Mouse (Mus musculus) heart, embryonic 10.5 days (tissue): ENCODE data around the gene Fgfr2. TPM values are rescaled to one million over a fixed set of nuclear protein-coding genes. Genes with fewer than 3 reads are reported as not detected.

ENCODE experiments used
- DNase-seq: peaks from one replicate; pipeline ENCODE4 v3.0.0-alpha.2; 2017; ENCODE audit warnings: low spot score
- H3K27ac ChIP-seq: fragments of 300-500 bp; sonication (generic); 2 replicates; pipeline ENCODE4 v1.5.1; 2016; ENCODE audit warnings: mild to moderate bottlenecking
- H3K27me3 ChIP-seq: fragments of 300-500 bp; sonication (generic); 2 replicates; pipeline ENCODE4 v1.6.1; 2016; ENCODE audit warnings: mild to moderate bottlenecking; ENCODE audit not compliant: poor library complexity, insufficient read depth, severe bottlenecking
- H3K36me3 ChIP-seq: fragments of 300-500 bp; sonication (generic); 2 replicates; pipeline ENCODE4 v1.6.1; 2016; ENCODE audit warnings: mild to moderate bottlenecking, moderate library complexity
- H3K4me1 ChIP-seq: fragments of 300-500 bp; sonication (generic); 2 replicates; pipeline ENCODE4 v1.6.1; 2016; ENCODE audit warnings: mild to moderate bottlenecking
- H3K4me3 ChIP-seq: fragments of 300-500 bp; sonication (generic); 2 replicates; pipeline ENCODE4 v1.5.1; 2016; ENCODE audit warnings: mild to moderate bottlenecking, moderate library complexity
- H3K9me3 ChIP-seq: fragments of 300-500 bp; sonication (generic); 2 replicates; pipeline ENCODE4 v1.6.1; 2016; ENCODE audit warnings: mild to moderate bottlenecking, moderate library complexity
- WGBS: fragments of 180-500 bp; shearing (Covaris S2); methylation state at CpG from one replicate; pipeline ENCODE4 v1.1.7; 2016; 5-methylcytosine and 5-hydroxymethylcytosine counted together
- polyA plus RNA-seq: library from polyadenylated mRNA; unstranded; fragments of >200 nt; fragmentation: Nextera tagmentation; extraction: Ambion mirVana; gene quantifications from 2 replicates; pipeline ENCODE4 v1.2.1, GENCODE M21; 2016

Gene Fgfr2
- polyA plus RNA-seq, 1 experiment from 2014 or later, result 46.6 TPM

DNA sequence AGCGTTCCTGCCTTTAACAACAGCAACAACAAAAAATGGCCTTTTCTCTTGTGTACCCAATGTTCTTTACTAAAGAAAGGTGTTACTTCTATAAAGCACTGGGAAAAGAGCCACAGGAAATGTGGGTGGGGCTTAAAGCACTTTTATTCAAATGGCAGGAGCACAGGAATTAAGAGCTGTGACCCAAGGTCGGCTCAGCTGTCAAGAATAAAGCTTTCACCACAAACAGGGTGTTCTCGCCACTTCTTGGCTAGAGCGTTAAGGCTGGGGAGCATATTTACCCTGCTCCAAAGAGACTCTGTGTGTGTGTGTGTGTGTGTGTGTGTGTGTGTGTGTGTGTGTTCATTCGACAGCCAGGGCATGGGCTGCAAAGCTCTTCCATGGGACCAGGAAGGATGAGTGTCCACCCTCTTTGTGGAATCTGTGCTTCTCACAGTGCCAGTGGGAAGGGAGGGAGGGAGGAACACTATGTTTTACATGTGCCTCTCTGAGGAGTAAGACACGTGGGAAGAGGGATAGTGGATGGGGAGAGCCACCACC lies 103.6 kb downstream of the Fgfr2 start:
- 0 out of 2 replicates have a peak overlapping the region, but pooled peaks have one; percentile 29 for H3K27ac ChIP-seq
- H3K27me3 ChIP-seq, result no peaks in the 10 kb centered on the region
- WGBS, result 57% methylated on average over 6 of the region's 6 CpGs
- no peaks in the 10 kb centered on the region for H3K9me3 ChIP-seq
- H3K36me3 ChIP-seq, result peaks cover 7% of the 10 kb centered on the region
- peaks cover 57% of the 10 kb centered on the region for H3K4me1 ChIP-seq
- no peak for DNase-seq
- H3K4me3 ChIP-seq, result no peak overlapping the region

DNA sequence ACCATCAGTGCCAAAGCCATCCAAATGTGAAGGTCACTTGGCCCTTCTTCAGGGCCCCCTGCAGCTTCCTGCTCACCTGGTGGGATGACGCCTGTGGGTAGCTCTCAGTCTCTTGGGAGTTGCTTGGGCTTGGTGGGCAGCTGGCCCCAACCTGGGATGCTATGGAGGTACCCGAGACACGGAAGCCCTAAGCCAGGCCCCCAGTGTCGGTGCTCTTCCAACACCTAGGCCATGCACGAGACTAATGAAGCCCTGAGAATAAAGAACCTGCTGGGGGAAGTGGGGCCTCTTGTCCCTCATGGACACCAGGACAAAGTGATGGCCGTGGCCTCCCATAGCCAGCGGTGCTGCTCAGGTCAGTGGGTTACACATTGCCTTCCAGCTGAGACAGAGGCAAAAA lies 104.2 kb downstream of the Fgfr2 start:
- no peak for DNase-seq
- Histone ChIP-seq H3K36me3 (peaks cover 11% of the 10 kb centered on the region), H3K4me3 (no peak overlapping the region), H3K27ac (0 out of 2 replicates have a peak overlapping the region, but pooled peaks have one; percentile 29), H3K4me1 (peaks cover 57% of the 10 kb centered on the region), H3K9me3 (no peaks in the 10 kb centered on the region), H3K27me3 (no peaks in the 10 kb centered on the region)
- 81% methylated on average over 7 of the region's 7 CpGs for WGBS

DNA sequence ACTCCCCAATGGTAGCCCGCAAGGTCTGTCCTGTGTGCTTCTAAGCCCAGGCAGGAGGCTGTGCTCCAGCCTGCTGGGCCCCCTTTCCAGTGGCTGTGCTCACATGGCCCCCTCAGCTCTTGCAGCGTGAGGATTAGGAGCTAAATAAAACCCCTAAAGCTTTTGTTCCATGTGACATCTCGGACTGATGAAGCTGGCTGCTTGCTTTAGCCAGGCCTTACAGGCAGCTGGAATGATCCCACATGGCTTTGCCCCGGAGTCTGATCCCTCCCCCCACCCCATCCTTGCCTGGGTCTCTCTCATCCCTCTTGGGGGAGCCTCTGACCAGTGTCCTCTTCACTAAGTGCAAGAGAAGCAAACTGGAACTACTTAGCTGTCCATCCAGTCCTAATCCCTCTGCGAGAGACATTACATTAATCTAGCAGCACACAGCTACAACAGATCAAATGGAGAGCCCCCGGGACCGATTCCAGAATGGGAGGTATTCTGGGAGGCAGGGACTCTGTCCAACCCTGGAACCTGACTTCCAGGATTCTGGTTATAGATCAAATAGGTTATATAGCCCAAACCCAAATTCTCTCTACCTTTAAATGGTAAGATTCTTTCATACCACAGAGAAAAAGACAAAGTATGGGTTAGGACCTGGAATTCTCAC lies 107.6 kb downstream of the Fgfr2 start:
- Histone ChIP-seq H3K27me3 (no peaks in the 10 kb centered on the region), H3K9me3 (no peaks in the 10 kb centered on the region), H3K27ac (peak overlapping the region; percentile 65), H3K36me3 (peaks cover 21% of the 10 kb centered on the region), H3K4me1 (peaks cover 69% of the 10 kb centered on the region), H3K4me3 (no peak overlapping the region)
- 53% methylated on average over 7 of the region's 7 CpGs for WGBS
- no peak for DNase-seq

DNA sequence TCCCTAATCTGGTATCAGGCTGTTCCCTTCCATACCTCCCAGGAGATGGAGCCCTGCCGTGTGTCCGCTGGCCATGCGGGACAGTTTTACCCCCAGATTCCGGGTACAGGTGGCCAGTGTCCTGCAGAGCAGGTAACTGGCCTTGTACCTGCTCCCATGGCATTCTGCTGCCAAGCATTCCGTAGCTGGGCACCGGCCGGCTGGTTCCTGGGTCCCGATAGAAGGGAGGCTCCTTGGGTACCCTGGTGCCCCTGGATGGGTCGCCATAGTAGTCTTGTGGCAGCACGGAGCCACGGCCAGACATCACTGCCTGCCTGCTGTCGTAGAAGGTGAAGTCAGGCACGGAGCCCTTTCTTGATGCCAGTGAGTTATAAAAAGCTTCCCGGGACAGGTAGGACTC lies 108.5 kb downstream of the Fgfr2 start:
- H3K27me3 ChIP-seq, result no peaks in the 10 kb centered on the region
- DNase-seq, result no peak
- H3K36me3 ChIP-seq, result peaks cover 30% of the 10 kb centered on the region
- peak overlapping the region; percentile 65; the same call in 1 of the 2 replicates for H3K27ac ChIP-seq
- H3K4me1 ChIP-seq, result peaks cover 60% of the 10 kb centered on the region
- WGBS, result 97% methylated on average over 14 of the region's 14 CpGs
- no peak overlapping the region for H3K4me3 ChIP-seq
- H3K9me3 ChIP-seq, result no peaks in the 10 kb centered on the region

DNA sequence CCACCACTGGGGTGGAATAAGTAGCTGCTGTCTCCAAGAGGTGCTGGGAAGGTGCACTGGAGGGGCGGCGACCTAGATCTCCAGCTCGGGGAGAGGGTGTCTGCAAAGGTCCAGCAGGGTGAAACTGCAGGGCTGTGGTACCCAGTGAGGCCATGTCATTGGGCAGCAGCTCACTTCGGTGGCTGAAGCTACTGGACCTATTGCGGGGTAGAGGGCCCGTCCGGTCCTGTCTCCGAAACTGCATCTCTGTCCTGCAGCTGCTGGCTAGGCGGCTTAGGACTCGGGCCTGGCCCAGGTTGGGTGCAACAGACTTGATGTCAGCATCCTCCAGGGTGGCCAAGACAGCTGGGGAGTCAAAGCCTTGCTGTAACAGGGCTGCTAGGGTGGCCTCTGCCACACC lies 109.2 kb downstream of the Fgfr2 start:
- H3K9me3 ChIP-seq, result no peaks in the 10 kb centered on the region
- no peak overlapping the region for H3K27ac ChIP-seq
- WGBS, result 90% methylated on average over 10 of the region's 10 CpGs
- peaks cover 56% of the 10 kb centered on the region for H3K4me1 ChIP-seq
- no peak overlapping the region for H3K4me3 ChIP-seq
- H3K27me3 ChIP-seq, result no peaks in the 10 kb centered on the region
- H3K36me3 ChIP-seq, result peaks cover 37% of the 10 kb centered on the region
- no peak for DNase-seq

DNA sequence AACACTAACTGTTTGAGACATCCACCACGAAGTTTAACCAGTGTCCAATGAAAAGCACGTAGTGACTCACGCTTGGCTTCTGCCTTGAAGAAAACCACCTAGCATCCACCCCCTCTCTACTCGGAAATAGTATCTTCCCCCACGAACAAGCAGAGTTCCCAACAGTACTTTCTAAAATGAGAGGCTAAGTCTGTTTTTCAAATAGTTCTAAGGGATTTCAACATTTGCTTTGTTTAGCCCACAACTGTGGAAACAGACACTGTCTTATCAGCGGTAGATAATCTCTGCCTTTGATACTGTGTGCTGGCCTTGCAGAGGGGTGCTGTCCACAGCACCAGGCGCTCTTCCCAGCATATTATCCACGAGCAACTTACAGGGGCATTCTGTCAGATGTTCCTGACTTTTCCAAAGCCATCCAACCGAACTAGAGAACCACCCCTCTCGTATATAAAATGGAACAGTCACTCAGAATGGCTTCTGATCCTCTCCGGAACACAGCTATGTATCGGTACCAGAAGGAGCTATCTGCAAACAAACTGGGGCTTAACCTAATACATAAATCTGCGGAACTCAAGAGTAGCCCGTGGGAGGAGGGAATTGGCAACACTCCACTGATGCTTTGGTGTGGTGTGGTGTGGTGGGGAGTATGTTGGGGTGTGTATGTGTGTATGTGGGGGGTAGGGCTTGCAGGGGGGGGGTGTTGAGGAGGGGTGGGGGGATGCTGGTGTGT lies 110.3 kb downstream of the Fgfr2 start:
- H3K27ac ChIP-seq, result no peak overlapping the region
- WGBS, result 51% methylated on average over 14 of the region's 14 CpGs

DNA sequence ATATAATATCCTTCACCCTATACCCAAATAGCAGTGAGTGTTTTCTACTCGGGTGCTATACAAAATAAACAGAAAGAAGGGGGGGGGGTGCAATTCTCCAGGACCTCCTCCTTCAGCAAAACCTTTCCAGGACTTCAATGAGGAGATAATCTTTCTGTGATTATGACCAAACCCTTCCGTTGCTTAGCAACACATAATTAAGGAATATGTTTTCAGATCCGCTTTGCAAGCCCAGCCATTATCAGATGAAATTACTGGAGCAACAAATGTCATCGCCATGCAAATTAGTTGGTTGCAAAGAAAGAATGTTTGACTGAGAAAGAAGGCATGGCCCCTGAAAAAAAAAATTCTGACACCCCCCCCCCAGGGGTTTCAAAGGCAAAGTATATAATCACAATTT lies 111.5 kb downstream of the Fgfr2 start:
- H3K27me3 ChIP-seq, result no peaks in the 10 kb centered on the region
- H3K4me1 ChIP-seq, result peaks cover 72% of the 10 kb centered on the region
- no peak overlapping the region for H3K4me3 ChIP-seq
- H3K36me3 ChIP-seq, result peaks cover 38% of the 10 kb centered on the region
- no peaks in the 10 kb centered on the region for H3K9me3 ChIP-seq
- WGBS, result 74% methylated on average over 4 of the region's 4 CpGs
- no peak overlapping the region for H3K27ac ChIP-seq
- DNase-seq, result no peak

More for the DNA sequence above, 110.3 kb downstream of the Fgfr2 start:
- no peaks in the 10 kb centered on the region for H3K9me3 ChIP-seq
- no peak for DNase-seq
- H3K36me3 ChIP-seq, result peaks cover 38% of the 10 kb centered on the region
- H3K4me1 ChIP-seq, result peaks cover 64% of the 10 kb centered on the region
- H3K4me3 ChIP-seq, result no peak overlapping the region
- no peaks in the 10 kb centered on the region for H3K27me3 ChIP-seq

DNA sequence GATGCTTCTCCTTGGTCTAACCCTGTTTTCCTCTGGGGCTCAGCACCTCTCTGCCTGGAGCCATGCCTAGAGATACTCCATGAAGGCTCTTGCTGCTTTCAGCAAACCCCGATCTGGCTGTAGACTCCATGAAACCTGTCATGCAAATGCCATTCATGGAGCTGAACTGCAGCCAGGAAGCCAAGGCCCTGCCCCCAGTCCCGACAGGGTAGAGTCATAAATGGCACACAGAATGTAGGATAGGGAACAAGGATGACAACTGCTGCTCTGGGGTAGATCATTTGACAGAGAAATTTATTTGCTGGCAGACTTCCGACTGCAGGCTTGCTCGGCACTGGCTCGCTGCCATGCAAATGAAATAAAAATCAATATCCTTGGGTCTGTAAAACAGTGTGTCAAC lies 112.0 kb downstream of the Fgfr2 start:
- DNase-seq, result no peak
- 66% methylated on average over 5 of the region's 5 CpGs for WGBS
- Histone ChIP-seq H3K4me3 (no peak overlapping the region), H3K9me3 (no peaks in the 10 kb centered on the region), H3K27me3 (no peaks in the 10 kb centered on the region), H3K4me1 (peaks cover 68% of the 10 kb centered on the region), H3K27ac (no peak overlapping the region), H3K36me3 (peaks cover 38% of the 10 kb centered on the region)

DNA sequence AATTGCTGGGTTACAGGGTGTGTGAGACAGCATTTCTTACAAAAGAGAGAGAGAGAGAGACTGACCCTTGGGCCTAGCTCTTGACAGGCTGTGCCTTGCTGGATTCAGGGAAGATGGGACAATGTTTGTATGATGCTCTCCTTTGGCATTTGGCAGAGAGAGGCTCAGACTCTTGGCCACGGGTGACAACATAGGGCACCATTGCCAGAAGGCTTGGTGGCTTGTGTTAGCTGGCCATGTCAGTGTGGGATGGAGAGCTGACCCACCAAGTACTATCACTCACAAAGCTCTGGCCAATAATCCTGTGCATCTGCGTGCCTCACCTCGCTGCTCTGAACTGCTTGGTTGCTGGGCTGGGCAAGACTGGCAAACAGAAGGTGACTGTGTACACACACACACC lies 112.7 kb downstream of the Fgfr2 start:
- WGBS, result 87% methylated on average over 3 of the region's 3 CpGs
- no peak overlapping the region for H3K27ac ChIP-seq
- no peak for DNase-seq
- H3K9me3 ChIP-seq, result no peaks in the 10 kb centered on the region
- no peak overlapping the region for H3K4me3 ChIP-seq
- H3K36me3 ChIP-seq, result peaks cover 40% of the 10 kb centered on the region
- H3K27me3 ChIP-seq, result no peaks in the 10 kb centered on the region
- H3K4me1 ChIP-seq, result peaks cover 69% of the 10 kb centered on the region

DNA sequence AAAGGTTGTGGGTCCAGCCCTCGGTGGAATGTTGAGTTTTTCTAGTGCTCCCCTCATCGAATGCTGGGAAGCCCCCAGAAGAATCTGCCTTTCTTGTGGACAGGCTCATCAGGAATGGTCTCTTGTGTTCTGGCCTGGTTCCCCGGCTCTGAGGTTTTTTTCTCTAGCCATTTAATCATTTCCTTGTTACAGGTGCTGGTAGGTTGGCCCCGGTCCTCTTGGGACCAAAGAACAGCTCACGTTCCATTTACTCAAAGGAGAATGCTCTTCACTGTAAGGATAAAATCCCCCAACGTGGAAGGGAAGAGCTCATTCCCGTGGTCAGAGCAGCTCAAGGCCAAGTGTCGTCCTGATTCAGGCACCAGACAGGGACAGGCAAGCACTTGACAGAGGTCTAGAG lies 113.5 kb downstream of the Fgfr2 start:
- Histone ChIP-seq H3K4me3 (no peak overlapping the region), H3K27me3 (no peaks in the 10 kb centered on the region), H3K27ac (no peak overlapping the region), H3K36me3 (peaks cover 43% of the 10 kb centered on the region), H3K4me1 (peaks cover 67% of the 10 kb centered on the region), H3K9me3 (no peaks in the 10 kb centered on the region)
- DNase-seq, result no peak
- 84% methylated on average over 8 of the region's 8 CpGs for WGBS

DNA sequence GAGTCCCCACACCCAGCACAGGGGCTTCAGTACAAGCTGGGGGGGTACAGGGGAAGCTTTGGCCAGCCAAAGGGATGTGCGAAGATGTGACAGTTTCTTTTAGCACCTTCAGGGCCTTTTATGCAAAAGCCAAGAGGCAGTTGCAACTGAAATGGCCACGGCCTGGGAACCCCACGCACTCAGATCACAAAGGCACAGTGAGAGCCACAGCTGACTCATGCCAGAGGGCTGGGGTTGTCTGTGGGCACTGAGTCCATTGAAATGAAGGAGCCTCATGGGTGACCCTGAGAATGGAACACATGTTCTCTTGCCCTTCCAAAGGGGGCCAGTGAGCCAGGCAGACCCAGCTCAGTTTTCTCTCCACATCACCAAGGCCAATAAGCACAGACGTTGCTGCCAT lies 114.5 kb downstream of the Fgfr2 start:
- DNase-seq, result no peak
- 84% methylated on average over 4 of the region's 4 CpGs for WGBS
- Histone ChIP-seq H3K4me3 (no peak overlapping the region), H3K27ac (no peak overlapping the region), H3K4me1 (peaks cover 67% of the 10 kb centered on the region), H3K36me3 (peaks cover 33% of the 10 kb centered on the region), H3K9me3 (no peaks in the 10 kb centered on the region), H3K27me3 (no peaks in the 10 kb centered on the region)

DNA sequence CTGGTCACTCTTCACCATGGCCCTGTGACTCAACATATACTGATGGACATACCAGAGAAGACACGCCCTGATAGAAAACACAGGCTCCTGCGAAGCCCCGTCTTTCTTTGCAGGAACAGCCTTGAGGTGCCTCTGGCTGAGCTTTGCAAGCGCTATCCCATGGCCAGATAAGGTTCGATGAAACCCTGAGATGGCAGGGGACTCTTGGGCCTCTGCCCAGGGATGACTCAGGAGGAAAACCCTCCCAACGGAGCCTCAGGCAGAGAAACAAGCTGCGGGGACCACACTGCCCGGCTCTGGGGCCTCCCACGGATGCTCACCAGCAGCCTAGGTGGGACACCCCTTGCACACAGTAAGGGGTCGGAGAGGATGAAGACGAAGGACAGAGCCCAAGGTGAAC lies 115.8 kb downstream of the Fgfr2 start:
- WGBS, result 59% methylated on average over 11 of the region's 11 CpGs
- H3K4me1 ChIP-seq, result peaks cover 57% of the 10 kb centered on the region
- 0 out of 2 replicates have a peak overlapping the region, but pooled peaks have one; percentile 3 for H3K27ac ChIP-seq
- no peak overlapping the region for H3K4me3 ChIP-seq
- no peak for DNase-seq
- H3K36me3 ChIP-seq, result peaks cover 26% of the 10 kb centered on the region
- no peaks in the 10 kb centered on the region for H3K9me3 ChIP-seq
- H3K27me3 ChIP-seq, result no peaks in the 10 kb centered on the region

DNA sequence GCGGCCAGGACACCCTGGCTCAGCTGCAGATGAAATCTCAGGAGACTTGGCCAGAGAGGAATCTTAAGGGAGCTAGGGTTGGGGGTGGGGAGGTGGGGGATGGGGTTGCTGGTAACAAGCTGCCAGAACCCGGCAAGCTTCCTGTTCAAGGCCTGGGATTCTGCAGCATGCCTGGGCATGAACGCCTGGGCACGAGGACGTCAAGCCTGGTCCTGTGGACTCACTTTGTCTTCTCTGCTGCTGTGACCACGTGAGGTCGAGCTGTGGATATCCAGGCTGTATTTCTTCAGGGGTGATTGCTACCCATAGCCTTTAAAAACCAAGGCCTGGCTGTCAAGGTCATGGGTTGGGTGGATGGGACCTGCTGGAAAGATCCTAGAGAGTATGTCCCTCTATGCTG lies 117.4 kb downstream of the Fgfr2 start:
- H3K9me3 ChIP-seq, result no peaks in the 10 kb centered on the region
- no peak overlapping the region for H3K27ac ChIP-seq

More for the DNA sequence above, 117.4 kb downstream of the Fgfr2 start:
- Histone ChIP-seq H3K4me1 (peaks cover 55% of the 10 kb centered on the region), H3K27me3 (no peaks in the 10 kb centered on the region), H3K36me3 (peaks cover 34% of the 10 kb centered on the region), H3K4me3 (no peak overlapping the region)
- DNase-seq, result no peak
- 76% methylated on average over 7 of the region's 7 CpGs for WGBS
